20 mouse cellular contexts compared by ENCODE assay signal in genomic region chr11:119794020-119794419, GRCm38 (mm10).
DNase-seq lines count a peak whose midpoint lies in the region; ATAC-seq and TF ChIP-seq lines count a peak whose summit lies in the region.
"Had no signal": no experiment of that assay in that cellular context is flagged by ENCODE, and none has a peak within 500 bp of the region (broad histone marks: within the 10 kb centered on the region; RNA-seq: fewer than 3 reads in every experiment).

No protein-coding gene starts in this region.

- DNase-seq in kidney, adult 9 months, result peak; percentile 24
- no peak for DNase-seq in kidney, adult 18-20 months
- DNase-seq in midbrain, postnatal 0 days (ENCODE audit: low spot score), result no peak
- DNase-seq in kidney, postnatal 25 days, result peak; percentile 27 to 52
- DNase-seq in retina, embryonic 14.5 days (ENCODE audit: low spot score), result no peak
- DNase-seq in adrenal gland, postnatal 36 days, result no peak
- DNase-seq: adrenal gland, adult 2 months; gastrocnemius, adult 2 months; liver, postnatal 0 days; lung, postnatal 10 days; right cerebral cortex, postnatal 14 days; spleen, adult 18-20 months; thymus, adult 2 months had no signal

- 100% methylated on average over 1 of the region's 1 CpGs for WGBS in midbrain, embryonic 16.5 days
- 100% methylated on average over 1 of the region's 1 CpGs for WGBS in midbrain, postnatal 0 days

- H3K4me2 ChIP-seq in midbrain, embryonic 16.5 days (ENCODE audit: low read length), result no peak overlapping the region
- no peak overlapping the region for H3K4me2 ChIP-seq in midbrain, postnatal 0 days (ENCODE audit: low read depth, low read length, poor library complexity, severe bottlenecking)
- H3K4me2 ChIP-seq: limb, embryonic 15.5 days; neural tube, embryonic 12.5 days; stomach, embryonic 15.5 days had no signal

- no peak for ATAC-seq in midbrain, embryonic 16.5 days
- no peak for ATAC-seq in midbrain, postnatal 0 days (ENCODE audit: low FRiP score)
- ATAC-seq: liver, postnatal 0 days had no signal

- H3K27me3 ChIP-seq in midbrain, embryonic 16.5 days (ENCODE audit: control insufficient read depth, insufficient read depth, low read depth, low read length), result no peaks in the 10 kb centered on the region
- no peaks in the 10 kb centered on the region for H3K27me3 ChIP-seq in midbrain, postnatal 0 days (ENCODE audit: insufficient read depth, low read length)
- H3K27me3 ChIP-seq: limb, embryonic 15.5 days; neural tube, embryonic 12.5 days; stomach, embryonic 15.5 days had no signal

- H3K4me1 ChIP-seq in midbrain, embryonic 16.5 days (ENCODE audit: control insufficient read depth, insufficient read depth, low read length), result peaks cover 23% of the 10 kb centered on the region
- H3K4me1 ChIP-seq in midbrain, postnatal 0 days (ENCODE audit: insufficient read depth, low read length), result peaks cover 14% of the 10 kb centered on the region

- no peaks in the 10 kb centered on the region for H3K36me3 ChIP-seq in midbrain, embryonic 16.5 days (ENCODE audit: control insufficient read depth, insufficient read depth, low read length)
- H3K36me3 ChIP-seq in midbrain, postnatal 0 days (ENCODE audit: insufficient read depth, low read length), result no peaks in the 10 kb centered on the region
- H3K36me3 ChIP-seq: neural tube, embryonic 12.5 days; stomach, embryonic 15.5 days had no signal

- no peaks in the 10 kb centered on the region for H3K9me3 ChIP-seq in midbrain, embryonic 16.5 days (replicated peaks; ENCODE audit: control insufficient read depth, low read length, poor library complexity, severe bottlenecking)
- no peaks in the 10 kb centered on the region for H3K9me3 ChIP-seq in midbrain, postnatal 0 days (ENCODE audit: low read length)
- H3K9me3 ChIP-seq: forebrain, embryonic 10.5 days; heart, embryonic 10.5 days; hindbrain, embryonic 10.5 days; limb, embryonic 15.5 days; neural tube, embryonic 12.5 days; stomach, embryonic 15.5 days had no signal

- H3K9ac ChIP-seq in midbrain, embryonic 16.5 days (ENCODE audit: low read depth, low read length), result no peak overlapping the region
- H3K9ac ChIP-seq in midbrain, postnatal 0 days (replicated peaks; ENCODE audit: low read length, poor library complexity, severe bottlenecking), result no peak overlapping the region
- H3K9ac ChIP-seq: limb, embryonic 15.5 days; liver, postnatal 0 days; neural tube, embryonic 12.5 days; stomach, embryonic 15.5 days had no signal

- no peak overlapping the region for H3K4me3 ChIP-seq in midbrain, embryonic 16.5 days (ENCODE audit: low read depth, low read length)
- H3K4me3 ChIP-seq in midbrain, postnatal 0 days (ENCODE audit: low read depth, low read length), result no peak overlapping the region
- H3K4me3 ChIP-seq: forebrain, embryonic 10.5 days; gastrocnemius, adult 2 months; heart, embryonic 10.5 days; hindbrain, embryonic 10.5 days; limb, embryonic 15.5 days; neural tube, embryonic 12.5 days; stomach, embryonic 15.5 days had no signal

- 0 out of 2 replicates have a peak overlapping the region, but pooled peaks have one; percentile 2 for H3K27ac ChIP-seq in midbrain, embryonic 16.5 days (ENCODE audit: low read length)
- H3K27ac ChIP-seq in midbrain, postnatal 0 days (ENCODE audit: low read depth, low read length), result no peak overlapping the region
- H3K27ac ChIP-seq: gastrocnemius, adult 2 months; heart, embryonic 10.5 days; limb, embryonic 15.5 days; neural tube, embryonic 12.5 days; stomach, embryonic 15.5 days had no signal

- no peak for TF ChIP-seq CTCF in midbrain, postnatal 0 days (IDR thresholded peaks at IDR 0.05)

Comparison
In these comparisons a context has a peak if more than half of its experiments do, and no peak if none do; other contexts are left out.
1. DNase-seq: peak in kidney, adult 9 months (single experiment) and kidney, postnatal 25 days (2 of 2); none in kidney, adult 18-20 months (single experiment), midbrain, postnatal 0 days (single experiment), retina, embryonic 14.5 days (single experiment) and adrenal gland, postnatal 36 days (0 of 2).